Mouse (Mus musculus) liver, embryonic 16.5 days (tissue): Measurements from ENCODE around the gene Hdac6. TPM values are rescaled to one million over a fixed set of nuclear protein-coding genes. Genes with fewer than 3 reads are reported as not detected.

ENCODE experiments used
- ATAC-seq: fragments of 200-750 bp; cut with Nextera tagmentation; 2 replicates; pipeline ENCODE4 v1.8.0; 2017; ENCODE audit warnings: low read depth, mild to moderate bottlenecking, moderate number of reproducible peaks, moderate library complexity
- H3K27ac ChIP-seq: fragments of 300-500 bp; sonication (generic); 2 replicates; pipeline ENCODE4 v1.5.1; 2014; ENCODE audit warnings: mild to moderate bottlenecking, low read length
- H3K27me3 ChIP-seq: fragments of 300-500 bp; sonication (generic); 2 replicates; pipeline ENCODE4 v1.6.1; 2014; ENCODE audit warnings: low read depth, low read length, mixed read lengths; ENCODE audit not compliant: control insufficient read depth, insufficient read depth
- H3K36me3 ChIP-seq: fragments of 300-500 bp; sonication (generic); 2 replicates; pipeline ENCODE4 v1.6.1; 2014; ENCODE audit warnings: mild to moderate bottlenecking; ENCODE audit not compliant: control insufficient read depth, insufficient read depth
- H3K4me1 ChIP-seq: fragments of 300-500 bp; sonication (generic); 2 replicates; pipeline ENCODE4 v1.6.1; 2014; ENCODE audit warnings: low read depth, low read length, mixed read lengths; ENCODE audit not compliant: control insufficient read depth
- H3K4me2 ChIP-seq: fragments of 300-500 bp; sonication (generic); 2 replicates; pipeline ENCODE4 v1.6.1; 2014; ENCODE audit warnings: low read depth, low read length, mixed read lengths
- H3K4me3 ChIP-seq: fragments of 300-500 bp; sonication (generic); 2 replicates; pipeline ENCODE4 v1.5.1; 2014; ENCODE audit warnings: low read depth, mild to moderate bottlenecking, low read length
- H3K9ac ChIP-seq: fragments of 300-500 bp; sonication (generic); 2 replicates; pipeline ENCODE4 v1.6.1; 2014; ENCODE audit warnings: low read depth, low read length
- H3K9me3 ChIP-seq: fragments of 300-500 bp; sonication (generic); replicated peaks from 2 replicates; pipeline ENCODE4 v1.6.1; 2016; ENCODE audit warnings: low read length; ENCODE audit not compliant: control insufficient read depth
- WGBS: fragments of 180-500 bp; shearing (Covaris S2); extraction: QIAGEN DNeasy Blood & Tissue Kit; methylation state at CpG from one replicate; pipeline ENCODE4 v1.1.7; 2014; ENCODE audit not compliant: insufficient replicate concordance; 5-methylcytosine and 5-hydroxymethylcytosine counted together
- polyA plus RNA-seq: library from polyadenylated mRNA; unstranded; fragments of >200 nt; fragmentation: Nextera tagmentation; extraction: Ambion mirVana; gene quantifications from 2 replicates; pipeline ENCODE4 v1.2.1, GENCODE M21; 2015

The Hdac6 gene
- polyA plus RNA-seq, 1 experiment from 2014 or later: 12.1 TPM

DNA sequence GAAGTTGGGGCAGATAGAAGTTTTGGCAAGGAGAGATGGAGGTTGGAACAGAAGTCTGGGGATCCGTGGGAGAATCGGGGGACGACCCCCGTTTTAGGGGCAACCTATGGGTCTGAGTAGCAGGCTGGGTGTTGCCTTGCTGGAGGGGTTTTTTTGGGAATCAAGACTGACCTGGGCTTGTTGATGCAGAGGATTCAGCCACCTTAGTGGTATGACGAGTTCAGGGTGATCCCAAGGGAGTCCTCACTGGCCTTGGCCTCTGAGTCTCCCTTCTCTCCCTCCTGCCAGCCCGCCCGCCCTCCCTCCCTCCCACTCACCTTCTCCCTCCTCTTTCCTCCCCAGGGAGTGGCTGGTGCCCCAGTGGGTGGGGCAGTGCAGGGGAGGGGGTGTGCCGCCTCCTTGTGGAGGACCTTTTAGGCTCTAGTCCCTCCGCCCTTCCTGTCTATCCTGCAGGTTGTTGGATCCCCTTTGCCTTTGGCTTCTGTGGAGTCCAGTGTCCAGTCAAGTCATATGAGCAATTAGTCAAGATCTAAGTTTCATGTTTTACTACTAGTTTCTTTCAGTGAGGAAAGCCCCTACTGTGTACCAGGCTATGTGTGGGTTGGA lies 20.0 kb upstream of the Hdac6 start:
- Histone ChIP-seq H3K27me3 (no peaks in the 10 kb centered on the region), H3K4me1 (peaks cover 31% of the 10 kb centered on the region), H3K9ac (peak overlapping the region; percentile 79), H3K4me3 (peak overlapping the region; percentile 74), H3K36me3 (peaks cover 3% of the 10 kb centered on the region), H3K27ac (peak overlapping the region; percentile 89), H3K4me2 (peak overlapping the region; percentile 65), H3K9me3 (no peaks in the 10 kb centered on the region)
- WGBS: 36% methylated on average over 8 of the region's 9 CpGs
- peak; percentile 80 for ATAC-seq

DNA sequence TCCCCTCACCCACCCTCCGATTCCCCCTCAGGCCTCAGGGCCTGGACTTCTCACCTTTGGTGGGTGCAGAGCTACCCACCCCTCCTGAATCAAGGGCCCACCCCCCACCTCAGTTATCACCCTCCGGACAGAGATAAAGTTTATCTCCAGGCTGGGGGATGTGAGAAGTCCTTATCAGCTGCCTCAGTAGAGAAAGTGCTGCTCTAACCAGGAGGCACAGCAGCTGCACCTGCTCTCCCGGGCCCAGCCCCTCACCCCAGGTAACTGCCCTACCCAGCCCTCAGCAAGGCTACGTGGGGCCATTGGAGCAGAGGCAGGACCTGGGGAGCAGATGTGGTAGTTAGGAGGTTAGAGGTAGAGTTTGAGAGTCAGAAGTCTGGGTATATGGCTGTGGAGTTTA lies 18.5 kb upstream of the Hdac6 start:
- Histone ChIP-seq H3K9me3 (no peaks in the 10 kb centered on the region), H3K36me3 (peaks cover 14% of the 10 kb centered on the region), H3K4me1 (peaks cover 22% of the 10 kb centered on the region), H3K4me2 (peak overlapping the region; percentile 65; the same call in 1 of the 2 replicates), H3K27ac (peak overlapping the region; percentile 88), H3K4me3 (peak overlapping the region; percentile 74), H3K9ac (peak overlapping the region; percentile 79), H3K27me3 (no peaks in the 10 kb centered on the region)
- WGBS: 24% methylated on average over 4 of the region's 4 CpGs
- ATAC-seq: peak; percentile 24; the same call in 1 of the 2 replicates

DNA sequence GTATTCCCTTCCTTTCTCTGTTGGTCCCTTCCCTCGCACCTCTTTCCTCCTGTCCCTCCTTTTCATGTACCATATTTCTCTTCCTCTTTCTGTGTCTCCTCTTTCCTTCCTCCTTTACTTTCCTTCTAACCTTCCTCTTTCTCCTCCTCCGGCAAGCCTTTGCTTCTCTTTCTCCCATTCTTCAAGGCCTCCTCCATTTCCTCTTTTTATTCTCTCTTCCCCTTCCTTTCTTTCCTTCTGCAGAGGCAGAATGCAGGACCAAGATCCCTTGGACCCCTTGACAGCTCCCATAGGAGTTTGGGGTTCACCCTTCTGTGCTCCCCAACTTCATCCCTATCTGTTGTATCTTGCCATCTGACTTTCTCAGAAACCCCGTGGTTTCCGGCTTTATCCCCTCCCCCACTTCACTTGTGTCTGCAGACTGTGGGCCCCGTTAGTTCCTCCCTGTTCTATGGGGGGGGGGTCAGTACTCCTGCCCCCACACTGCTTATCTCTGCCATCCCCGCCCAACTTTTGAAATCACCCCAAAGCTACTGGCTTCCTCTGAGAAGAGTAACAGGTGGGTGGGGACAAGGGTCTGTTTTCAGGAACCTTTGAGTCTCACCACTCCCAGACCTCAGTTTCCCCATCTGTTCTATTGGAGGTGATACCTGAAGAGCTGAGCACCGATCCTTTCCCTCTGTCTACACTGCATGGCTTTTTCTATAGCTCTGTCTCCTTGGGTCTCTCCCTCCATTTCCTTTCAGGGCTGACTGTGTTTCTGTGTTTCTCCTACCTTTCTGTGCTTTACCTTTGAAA lies 16.3 kb upstream of the Hdac6 start:
- ATAC-seq: no peak
- H3K9me3 ChIP-seq: no peaks in the 10 kb centered on the region
- H3K4me1 ChIP-seq: peaks cover 6% of the 10 kb centered on the region; the same call in 1 of the 2 replicates
- H3K4me3 ChIP-seq: peak overlapping the region; percentile 74
- H3K27ac ChIP-seq: peak overlapping the region; percentile 66
- peak overlapping the region; percentile 45 for H3K9ac ChIP-seq
- H3K36me3 ChIP-seq: peaks cover 26% of the 10 kb centered on the region
- no peaks in the 10 kb centered on the region for H3K27me3 ChIP-seq
- peak overlapping the region; percentile 65 for H3K4me2 ChIP-seq
- WGBS: 18% methylated on average over 7 of the region's 7 CpGs

DNA sequence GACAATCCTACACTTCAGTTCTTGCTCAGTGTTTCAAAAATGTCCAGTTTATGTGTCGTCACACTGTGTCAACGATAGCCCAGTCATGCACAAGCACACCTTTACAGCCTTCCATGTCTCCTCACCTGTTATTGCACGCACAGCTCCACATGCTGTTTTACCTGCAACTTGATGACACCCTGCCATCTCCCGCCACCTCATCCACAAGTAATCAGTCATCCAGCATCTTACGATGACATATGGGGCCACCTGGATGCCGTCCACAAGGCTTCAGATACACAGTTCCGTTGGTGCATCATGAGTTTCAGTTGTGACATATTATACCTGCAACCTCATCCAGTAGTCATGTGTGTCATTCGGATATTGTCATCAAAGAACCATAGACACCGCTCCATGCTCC lies 11.2 kb upstream of the Hdac6 start:
- H3K4me2 ChIP-seq: no peak overlapping the region
- no peaks in the 10 kb centered on the region for H3K27me3 ChIP-seq
- no peaks in the 10 kb centered on the region for H3K9me3 ChIP-seq
- no peak overlapping the region for H3K27ac ChIP-seq
- H3K4me3 ChIP-seq: no peak overlapping the region
- peaks cover under 1% of the 10 kb centered on the region; the same call in 1 of the 2 replicates for H3K4me1 ChIP-seq
- 80% methylated on average over 9 of the region's 9 CpGs for WGBS
- H3K36me3 ChIP-seq: peaks cover 38% of the 10 kb centered on the region
- no peak overlapping the region for H3K9ac ChIP-seq
- no peak for ATAC-seq

DNA sequence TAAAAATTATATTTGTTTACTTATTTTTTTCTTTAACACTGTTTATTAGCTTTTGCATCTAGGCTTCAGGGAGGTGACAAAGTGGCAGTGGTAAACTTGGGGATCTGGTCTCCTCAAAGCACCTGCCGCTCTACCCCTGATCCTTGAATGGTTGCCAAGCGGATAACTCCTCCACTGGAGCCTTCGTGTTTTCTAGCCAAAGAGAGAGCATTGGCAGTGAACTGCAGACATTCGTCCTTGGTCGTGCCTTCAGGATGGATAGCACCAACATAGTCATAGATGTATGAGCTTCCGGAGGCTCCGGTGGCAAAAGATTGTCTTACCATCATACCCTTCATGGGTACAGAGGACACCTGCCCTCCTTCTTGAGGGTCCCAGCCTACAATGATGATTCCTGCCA lies 2.4 kb upstream of the Hdac6 start:
- Histone ChIP-seq H3K4me2 (no peak overlapping the region), H3K36me3 (no peaks in the 10 kb centered on the region), H3K27me3 (no peaks in the 10 kb centered on the region), H3K9ac (no peak overlapping the region), H3K27ac (no peak overlapping the region), H3K4me3 (no peak overlapping the region), H3K9me3 (no peaks in the 10 kb centered on the region), H3K4me1 (peaks cover 5% of the 10 kb centered on the region)
- ATAC-seq: no peak
- 81% methylated on average over 7 of the region's 7 CpGs for WGBS

DNA sequence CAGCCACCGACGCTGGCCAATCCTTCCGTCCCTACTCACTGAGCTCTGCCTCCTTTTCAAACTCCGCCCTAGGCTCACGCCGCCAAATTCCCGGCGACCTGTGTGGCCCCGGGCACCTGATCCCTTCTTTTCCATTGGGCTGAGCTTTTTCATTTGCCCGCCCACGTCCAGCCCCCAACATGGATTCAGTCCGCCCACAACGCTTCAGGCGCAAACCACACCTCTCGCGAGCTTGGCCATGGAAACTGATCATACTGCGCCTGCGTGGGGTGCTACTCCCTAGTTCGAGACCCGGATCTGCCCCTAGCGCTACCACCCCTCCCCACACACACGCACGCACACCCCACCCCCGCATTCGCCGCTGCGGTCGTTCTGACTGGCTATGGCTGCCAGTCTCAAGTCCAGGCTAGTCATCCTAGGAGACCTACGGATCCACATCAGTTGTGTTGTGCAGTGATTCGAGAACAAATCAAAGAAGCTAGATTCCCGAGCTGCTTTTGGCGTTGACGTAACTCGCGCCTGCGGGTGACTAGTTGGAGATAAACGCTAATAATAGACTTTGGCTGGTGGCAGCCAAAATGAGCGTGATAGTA lies 307 bp upstream of the Hdac6 start:
- Histone ChIP-seq H3K4me2 (peak overlapping the region; percentile 74), H3K9ac (peak overlapping the region; percentile 8; the same call in 1 of the 2 replicates), H3K4me3 (peak overlapping the region; percentile 68), H3K27ac (no peak overlapping the region), H3K9me3 (no peaks in the 10 kb centered on the region), H3K4me1 (peaks cover 5% of the 10 kb centered on the region), H3K36me3 (no peaks in the 10 kb centered on the region), H3K27me3 (no peaks in the 10 kb centered on the region)
- 20% methylated on average over 38 of the region's 38 CpGs for whole genome bisulfite sequencing
- peak; percentile 98 for ATAC-seq

DNA sequence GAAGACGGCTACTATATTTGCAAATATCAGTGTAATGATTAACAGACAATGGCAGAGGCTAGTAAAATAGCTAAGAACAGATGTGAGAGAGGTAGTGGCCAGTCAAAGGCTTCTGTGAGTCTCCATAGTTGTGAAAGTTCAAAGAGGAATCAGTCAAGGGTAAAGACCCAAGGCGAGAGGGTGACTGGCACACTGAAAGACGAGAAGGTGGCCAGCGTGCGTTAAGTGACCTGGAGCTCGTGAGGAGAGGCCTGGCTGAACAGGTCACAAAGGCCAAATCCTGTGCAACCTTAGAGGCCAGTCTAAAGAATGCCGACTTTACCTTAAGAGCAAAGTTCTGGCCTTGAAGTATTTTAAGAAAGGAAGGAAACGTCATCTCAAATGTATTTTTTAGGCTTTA lies 2.1 kb downstream of the Hdac6 start:
- 72% methylated on average over 8 of the region's 8 CpGs for WGBS

DNA sequence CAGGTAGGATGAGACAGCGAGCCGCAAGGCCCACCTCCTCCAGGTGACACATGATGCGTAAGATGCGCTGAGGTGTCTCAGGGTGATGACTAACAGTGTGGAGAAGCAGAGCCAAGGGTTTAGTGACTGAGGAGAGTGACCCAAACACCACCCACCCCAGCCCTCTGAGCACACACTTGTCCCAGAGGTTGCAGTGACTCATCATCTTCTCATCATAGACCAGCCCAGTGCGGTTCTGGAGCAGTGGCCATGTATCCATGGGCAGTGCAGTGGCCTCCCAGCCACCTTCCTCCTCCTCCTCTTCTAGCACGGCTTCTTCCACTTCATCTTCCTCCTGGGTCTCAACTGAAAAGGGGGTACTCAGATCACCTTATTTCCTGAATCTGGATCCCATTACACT lies 10.0 kb downstream of the Hdac6 start:
- ATAC-seq: no peak
- H3K27me3 ChIP-seq: no peaks in the 10 kb centered on the region
- H3K9ac ChIP-seq: no peak overlapping the region
- H3K4me2 ChIP-seq: no peak overlapping the region
- no peak overlapping the region for H3K4me3 ChIP-seq
- no peak overlapping the region for H3K27ac ChIP-seq
- no peaks in the 10 kb centered on the region for H3K9me3 ChIP-seq
- 68% methylated on average over 6 of the region's 6 CpGs for WGBS
- H3K36me3 ChIP-seq: no peaks in the 10 kb centered on the region
- no peaks in the 10 kb centered on the region for H3K4me1 ChIP-seq

More for the DNA sequence above, 2.1 kb downstream of the Hdac6 start:
- Histone ChIP-seq H3K36me3 (no peaks in the 10 kb centered on the region), H3K4me3 (no peak overlapping the region), H3K9me3 (no peaks in the 10 kb centered on the region), H3K27me3 (no peaks in the 10 kb centered on the region), H3K27ac (no peak overlapping the region), H3K9ac (no peak overlapping the region), H3K4me1 (peaks cover 5% of the 10 kb centered on the region), H3K4me2 (no peak overlapping the region)
- ATAC-seq: no peak

DNA sequence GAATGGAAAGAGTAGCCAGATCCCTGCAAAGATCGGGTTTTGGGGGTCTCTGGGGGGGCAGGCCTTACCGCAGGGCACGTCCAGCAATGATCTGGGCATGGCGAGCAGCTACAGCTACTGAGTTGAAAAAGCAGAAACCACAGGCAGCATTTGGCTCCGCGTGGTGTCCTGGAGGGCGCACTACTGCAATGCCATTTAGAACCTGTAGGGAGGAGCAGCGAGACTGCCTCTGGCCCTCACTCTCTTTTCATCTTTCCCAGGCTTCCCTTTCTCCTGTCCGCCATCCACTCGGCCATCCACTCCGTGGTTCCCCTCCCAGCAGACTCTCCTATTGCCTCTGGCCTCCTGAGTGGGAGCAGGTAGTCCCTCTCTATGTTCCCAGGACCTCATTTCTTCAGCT lies 10.8 kb downstream of the Hdac6 start:
- Histone ChIP-seq H3K36me3 (no peaks in the 10 kb centered on the region), H3K4me1 (no peaks in the 10 kb centered on the region), H3K9me3 (no peaks in the 10 kb centered on the region), H3K4me2 (no peak overlapping the region), H3K27me3 (no peaks in the 10 kb centered on the region), H3K27ac (no peak overlapping the region), H3K4me3 (no peak overlapping the region), H3K9ac (no peak overlapping the region)
- ATAC-seq: no peak
- 38% methylated on average over 11 of the region's 11 CpGs for WGBS
